Mouse (Mus musculus): ENCODE results near the gene Col15a1.

DNA sequence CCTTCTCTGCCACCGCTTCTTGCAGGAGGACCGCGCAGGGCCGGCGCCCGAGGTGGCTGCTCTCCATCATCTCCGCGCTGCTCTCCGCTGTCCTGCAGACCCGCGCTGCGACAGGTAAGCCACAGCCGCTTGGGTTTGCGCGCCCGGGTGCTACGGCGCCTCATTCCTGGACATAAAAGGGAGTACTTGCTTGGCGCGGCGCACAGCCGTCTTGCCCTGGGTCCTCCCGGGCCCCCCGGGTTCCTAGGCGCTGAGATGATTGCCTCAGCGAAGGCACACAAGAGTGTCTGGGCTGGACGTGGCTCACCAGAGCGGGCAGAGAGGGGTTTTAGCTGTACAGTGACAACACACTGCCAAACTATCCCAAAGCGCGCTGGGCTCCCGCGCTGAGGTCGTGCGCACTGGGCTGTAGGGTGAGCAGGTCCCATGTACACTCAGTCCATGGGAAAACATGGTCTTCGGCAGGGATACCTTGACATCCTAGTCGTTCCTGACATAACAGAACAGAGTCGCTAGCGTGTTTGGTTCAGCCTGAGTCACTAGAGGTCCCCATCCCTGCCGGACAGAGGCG is 545 bp downstream of the Col15a1 start:
- TF ChIP-seq CTCF (conservative IDR thresholded peaks at IDR 0.05; ENCODE audit: insufficient read depth, insufficient read length, low read depth, low read length) (no peak), POLR2A (IDR thresholded peaks at IDR 0.05; ENCODE audit: low read depth, low read length) (no peak)

Measured in kidney, adult 2 months (tissue).